Mouse (Mus musculus) G1E (cell line): Measurements from ENCODE around the gene Kyat3. TPM values are rescaled to one million over a fixed set of nuclear protein-coding genes. Genes with fewer than 3 reads are reported as not detected.
"Not testable (repeated sequence)": the region's sequence is repeated elsewhere in the genome, so short reads cannot be mapped to it uniquely, and the experiment has no call there.

Experiments used
- ATAC-seq: 2 replicates; pipeline ENCODE4 v1.8.0; 2016; ENCODE audit warnings: mild to moderate bottlenecking; ENCODE audit not compliant: insufficient number of reproducible peaks, poor library complexity, low FRiP score, severe bottlenecking; ENCODE audit errors: extremely low read depth
- DNase-seq: peaks from one replicate; pipeline ENCODE4 v3.0.0; 2012; ENCODE audit warnings: low spot score
- H3K27me3 ChIP-seq: 2 replicates; pipeline ENCODE4 v1.6.1; 2012; ENCODE audit warnings: mild to moderate bottlenecking, low read length, inconsistent platforms; ENCODE audit not compliant: insufficient read depth
- H3K36me3 ChIP-seq: replicated peaks from 2 replicates; pipeline ENCODE3; 2012; ENCODE audit warnings: mild to moderate bottlenecking, inconsistent platforms
- H3K4me1 ChIP-seq: 2 replicates; pipeline ENCODE4 v1.6.1; 2012; ENCODE audit warnings: low read depth, low read length, inconsistent platforms, mixed read lengths; ENCODE audit not compliant: insufficient read depth
- H3K4me3 ChIP-seq: 2 replicates; pipeline ENCODE4 v1.5.1; 2012; ENCODE audit warnings: low read depth, mild to moderate bottlenecking, inconsistent platforms, low read length, moderate library complexity, mixed read lengths
- H3K9me3 ChIP-seq: replicated peaks from 2 replicates; pipeline ENCODE4 v1.6.1; 2012; ENCODE audit warnings: inconsistent platforms
- CTCF ChIP-seq: IDR thresholded peaks from 2 replicates; pipeline ENCODE4 v1.5.1; 2012; ENCODE audit warnings: low read depth, low read length, inconsistent platforms, mixed read lengths
- GATA1 ChIP-seq: IDR thresholded peaks from 2 replicates; pipeline ENCODE4 v1.6.1; 2012; ENCODE audit warnings: borderline replicate concordance, low read length, inconsistent platforms, mixed read lengths
- GATA2 ChIP-seq: IDR thresholded peaks from 2 replicates; pipeline ENCODE4 v1.6.1; 2012; ENCODE audit warnings: low read depth, low read length, inconsistent platforms, borderline replicate concordance
- POLR2AphosphoS5 ChIP-seq: IDR thresholded peaks from 2 replicates; pipeline ENCODE4 v1.6.1; 2012; ENCODE audit warnings: low read depth, low read length, inconsistent platforms; ENCODE audit not compliant: insufficient replicate concordance
- TAL1 ChIP-seq: conservative IDR thresholded peaks from 2 replicates; pipeline ENCODE4 v1.6.1; 2012; ENCODE audit warnings: low read depth, low read length, inconsistent platforms, mixed read lengths
- polyA plus RNA-seq: library from polyadenylated mRNA; stranded (reverse); fragments of >175 nt; gene quantifications from 2 replicates; pipeline ENCODE4 v1.2.3, GENCODE M21; 2012
- total RNA-seq, 2 experiments: library from RNA; stranded (forward) in 1 of 2; stranded (reverse) in 1 of 2; fragments of 200-1000 nt in 1 of 2; fragments of >200 nt in 1 of 2; fragmentation: Nextera tagmentation in 1 of 2; gene quantifications; 2 replicates each; pipeline ENCODE4 v1.2.3; 2014 to 2017

The Kyat3 gene
- total and polyA plus RNA-seq, 3 experiments: 0.22 TPM; not detected in 2

GRCm38 (mm10) chr3:142701407-142701989 is 647 bp downstream of the Kyat3 start:
- Histone ChIP-seq H3K4me3 (no peak overlapping the region), H3K27me3 (peaks cover 23% of the 10 kb centered on the region), H3K36me3 (no peaks in the 10 kb centered on the region), H3K9me3 (no peaks in the 10 kb centered on the region), H3K4me1 (no peaks in the 10 kb centered on the region)
- DNase-seq (no peak), ATAC-seq (no peak)
- TF ChIP-seq TAL1 (no peak), GATA2 (no peak), CTCF (no peak), GATA1 (no peak), POLR2AphosphoS5 (no peak)

- Histone ChIP-seq H3K9me3 (no peaks in the 10 kb centered on the region), H3K36me3 (no peaks in the 10 kb centered on the region), H3K4me3 (no peak overlapping the region), H3K27me3 (peaks cover 11% of the 10 kb centered on the region), H3K4me1 (peaks cover 6% of the 10 kb centered on the region)
- ATAC-seq (no peak), DNase-seq (no peak)
- TF ChIP-seq CTCF (no peak), GATA1 (no peak), POLR2AphosphoS5 (no peak), GATA2 (no peak), TAL1 (no peak)
These were observed 6.0 kb downstream of the Kyat3 start for GRCm38 (mm10) chr3:142706581-142707444.

- H3K4me1 ChIP-seq, H3K36me3 ChIP-seq, ATAC-seq, DNase-seq, H3K4me3 ChIP-seq, H3K9me3 ChIP-seq: not testable (repeated sequence)
- peaks cover 11% of the 10 kb centered on the region for H3K27me3 ChIP-seq
These were observed 7.5 kb downstream of the Kyat3 start for GRCm38 (mm10) chr3:142708181-142708848.

- no peaks in the 10 kb centered on the region for H3K9me3 ChIP-seq
- no peaks in the 10 kb centered on the region for H3K36me3 ChIP-seq
- H3K4me3 ChIP-seq: no peak overlapping the region
- H3K27me3 ChIP-seq: peaks cover 6% of the 10 kb centered on the region
- DNase-seq (peak; percentile 35), ATAC-seq (peak; percentile 34; the same call in 1 of the 2 replicates)
- no peak for TF ChIP-seq TAL1
- TF ChIP-seq GATA2: no peak
- TF ChIP-seq CTCF: peak; percentile 54; the same call in 1 of the 2 replicates
- TF ChIP-seq GATA1: no peak
- TF ChIP-seq POLR2AphosphoS5: no peak
- peaks cover 6% of the 10 kb centered on the region for H3K4me1 ChIP-seq
These were observed 8.1 kb downstream of the Kyat3 start for GRCm38 (mm10) chr3:142708849-142709419.

GRCm38 (mm10) chr3:142710360-142711007 is 9.6 kb downstream of the Kyat3 start:
- TF ChIP-seq GATA2 (no peak), CTCF (no peak), TAL1 (no peak), GATA1 (no peak), POLR2AphosphoS5 (no peak)
- H3K9me3 ChIP-seq: no peaks in the 10 kb centered on the region; the same call in 1 of the 2 replicates
- H3K4me1 ChIP-seq: peaks cover 6% of the 10 kb centered on the region
- DNase-seq: no peak
- no peaks in the 10 kb centered on the region for H3K36me3 ChIP-seq
- no peak overlapping the region for H3K4me3 ChIP-seq
- no peak for ATAC-seq
- peaks cover 4% of the 10 kb centered on the region; the same call in 1 of the 2 replicates for H3K27me3 ChIP-seq
